In genomic region chr9:49214734-49215133, GRCm38 (mm10) we compare ENCODE assay signal across 22 mouse cellular contexts. TPM values are rescaled to one million over a fixed set of nuclear protein-coding genes. Genes with fewer than 3 reads are reported as not detected.
DNase-seq lines count a peak whose midpoint lies in the region; ATAC-seq and TF ChIP-seq lines count a peak whose summit lies in the region.
"Had no signal": no experiment of that assay in that cellular context is flagged by ENCODE, and none has a peak within 500 bp of the region (broad histone marks: within the 10 kb centered on the region; RNA-seq: fewer than 3 reads in every experiment).

No protein-coding gene starts in this region.

- no peak overlapping the region for H3K4me3 ChIP-seq in hindbrain, embryonic 10.5 days
- no peak overlapping the region for H3K4me3 ChIP-seq in hindbrain, embryonic 12.5 days
- no peak overlapping the region for H3K4me3 ChIP-seq in embryonic facial prominence, embryonic 10.5 days
- H3K4me3 ChIP-seq in myocyte, result no peak overlapping the region
- H3K4me3 ChIP-seq: embryonic facial prominence, embryonic 13.5 days; hindbrain, embryonic 15.5 days; limb, embryonic 12.5 days; midbrain, embryonic 15.5 days had no signal

- H3K9ac ChIP-seq in hindbrain, embryonic 12.5 days, result no peak overlapping the region
- H3K9ac ChIP-seq: embryonic facial prominence, embryonic 13.5 days; hindbrain, embryonic 15.5 days; limb, embryonic 12.5 days; liver, embryonic 14.5 days; midbrain, embryonic 15.5 days had no signal

- H3ac ChIP-seq in myocyte (ENCODE audit: control insufficient read depth, insufficient read length), result no peak overlapping the region

- H3K36me3 ChIP-seq in hindbrain, embryonic 10.5 days, result no peaks in the 10 kb centered on the region
- no peaks in the 10 kb centered on the region for H3K36me3 ChIP-seq in hindbrain, embryonic 12.5 days
- no peaks in the 10 kb centered on the region for H3K36me3 ChIP-seq in embryonic facial prominence, embryonic 10.5 days (replicated peaks)
- H3K36me3 ChIP-seq in myocyte (ENCODE audit: control insufficient read depth, insufficient read depth), result no peaks in the 10 kb centered on the region
- H3K36me3 ChIP-seq: embryonic facial prominence, embryonic 13.5 days; hindbrain, embryonic 15.5 days; limb, embryonic 12.5 days; midbrain, embryonic 15.5 days had no signal

- ATAC-seq in hindbrain, embryonic 12.5 days (ENCODE audit: low FRiP score), result no peak
- ATAC-seq: midbrain, embryonic 15.5 days had no signal

- H3K27ac ChIP-seq in hindbrain, embryonic 10.5 days, result no peak overlapping the region
- no peak overlapping the region for H3K27ac ChIP-seq in hindbrain, embryonic 12.5 days
- H3K27ac ChIP-seq in embryonic facial prominence, embryonic 10.5 days (replicated peaks), result no peak overlapping the region
- H3K27ac ChIP-seq: embryonic facial prominence, embryonic 13.5 days; hindbrain, embryonic 15.5 days; limb, embryonic 12.5 days; liver, embryonic 14.5 days; midbrain, embryonic 15.5 days had no signal

- no peak for TF ChIP-seq POLR2A in myocyte (IDR thresholded peaks at IDR 0.05; ENCODE audit: insufficient read length, low read depth)

- peak; percentile 17 for DNase-seq in hindbrain, embryonic 10.5 days (ENCODE audit: low spot score)
- peak; percentile 7 for DNase-seq in ovary, postnatal 36 days (ENCODE audit: low spot score)
- DNase-seq in ovary, adult 18-20 months (ENCODE audit: low spot score), result no peak
- peak; percentile 45 for DNase-seq in embryonic facial prominence, embryonic 10.5 days (ENCODE audit: low spot score)
- DNase-seq in left cerebral cortex, adult 9 months (ENCODE audit: low spot score in 2 of 2), result no peak
- DNase-seq in MN1 (ENCODE audit: low spot score), result no peak
- DNase-seq: cerebellum, adult 11 months; cerebellum, postnatal 14 days; gastrocnemius, postnatal 14 days; kidney, adult 11 months; lung, postnatal 10 days; right cerebral cortex, postnatal 25 days; thymus, postnatal 14 days had no signal

- H3K27me3 ChIP-seq in hindbrain, embryonic 10.5 days (ENCODE audit: insufficient read depth, poor library complexity, severe bottlenecking), result no peaks in the 10 kb centered on the region; the same call in 1 of the 2 replicates
- H3K27me3 ChIP-seq in hindbrain, embryonic 12.5 days, result no peaks in the 10 kb centered on the region; the same call in 1 of the 2 replicates
- H3K27me3 ChIP-seq in embryonic facial prominence, embryonic 10.5 days (replicated peaks; ENCODE audit: low read depth, poor library complexity, severe bottlenecking), result peaks cover 5% of the 10 kb centered on the region
- no peaks in the 10 kb centered on the region for H3K27me3 ChIP-seq in myocyte (ENCODE audit: control insufficient read depth, insufficient read depth, insufficient read length)
- H3K27me3 ChIP-seq: embryonic facial prominence, embryonic 13.5 days; hindbrain, embryonic 15.5 days; midbrain, embryonic 15.5 days had no signal

- no peaks in the 10 kb centered on the region for H3K79me2 ChIP-seq in myocyte (ENCODE audit: control insufficient read depth, insufficient read depth)

- no peak overlapping the region for H3K4me2 ChIP-seq in hindbrain, embryonic 12.5 days (replicated peaks)
- no peak overlapping the region for H3K4me2 ChIP-seq in myocyte (ENCODE audit: low read depth)
- H3K4me2 ChIP-seq: embryonic facial prominence, embryonic 13.5 days; hindbrain, embryonic 15.5 days; limb, embryonic 12.5 days; midbrain, embryonic 15.5 days had no signal

- H3K9me3 ChIP-seq in hindbrain, embryonic 10.5 days, result no peaks in the 10 kb centered on the region
- no peaks in the 10 kb centered on the region for H3K9me3 ChIP-seq in hindbrain, embryonic 12.5 days (replicated peaks)
- no peaks in the 10 kb centered on the region for H3K9me3 ChIP-seq in embryonic facial prominence, embryonic 10.5 days
- H3K9me3 ChIP-seq: embryonic facial prominence, embryonic 13.5 days; hindbrain, embryonic 15.5 days; limb, embryonic 12.5 days; midbrain, embryonic 15.5 days had no signal

- WGBS in hindbrain, embryonic 10.5 days, result 47% methylated on average over 2 of the region's 2 CpGs
- WGBS in hindbrain, embryonic 12.5 days, result 46% methylated on average over 2 of the region's 2 CpGs
- 47% methylated on average over 2 of the region's 2 CpGs for WGBS in embryonic facial prominence, embryonic 10.5 days

- peaks cover 23% of the 10 kb centered on the region for H3K4me1 ChIP-seq in hindbrain, embryonic 10.5 days (replicated peaks)
- peaks cover 26% of the 10 kb centered on the region for H3K4me1 ChIP-seq in hindbrain, embryonic 12.5 days
- H3K4me1 ChIP-seq in embryonic facial prominence, embryonic 10.5 days, result peaks cover 10% of the 10 kb centered on the region

TF ChIP-seq in myocyte, 11 proteins besides CTCF, POLR2A, EP300 and RAD21:
- TF ChIP-seq REST (IDR thresholded peaks at IDR 0.05; ENCODE audit: insufficient read depth, insufficient read length) (peak; percentile 55), CEBPB (IDR thresholded peaks at IDR 0.05; ENCODE audit: insufficient read depth, poor library complexity, severe bottlenecking) (no peak)

RNA-seq across cellular contexts. Expression of gene Gm4894, which starts 35.6 kb away (rescaled TPM):
- polyA plus RNA-seq in hindbrain, embryonic 10.5 days (2016; fragmentation: Nextera tagmentation; extraction: Ambion mirVana), result not detected in 2 replicates
- not detected in 2 replicates for polyA plus RNA-seq in hindbrain, embryonic 12.5 days (2016; fragmentation: Nextera tagmentation; extraction: Ambion mirVana)
- not detected in 2 replicates for polyA plus RNA-seq in embryonic facial prominence, embryonic 10.5 days (2016; fragmentation: Nextera tagmentation; extraction: Ambion mirVana)
- not detected for polyA plus RNA-seq in myocyte (2012; fragmentation: generic; extraction: Trizol)
- polyA plus RNA-seq: embryonic facial prominence, embryonic 13.5 days; frontal cortex, adult 2 months; hindbrain, embryonic 15.5 days; large intestine, adult 2 months; limb, embryonic 12.5 days; liver, embryonic 14.5 days; midbrain, embryonic 15.5 days had no signal

Comparison
In these comparisons a context has a peak if more than half of its experiments do, and no peak if none do; other contexts are left out.
1. DNase-seq: peak in hindbrain, embryonic 10.5 days (single experiment), ovary, postnatal 36 days (single experiment) and embryonic facial prominence, embryonic 10.5 days (single experiment); none in ovary, adult 18-20 months (single experiment), left cerebral cortex, adult 9 months (0 of 2) and MN1 (single experiment).